Mouse (Mus musculus) lung, embryonic 15.5 days (tissue): ENCODE results near the gene Chgb. TPM values are rescaled to one million over a fixed set of nuclear protein-coding genes. Genes with fewer than 3 reads are reported as not detected.

ENCODE experiments used
- ATAC-seq: fragments of 200-750 bp; cut with Nextera tagmentation; 2 replicates; pipeline ENCODE4 v1.8.0; 2017; ENCODE audit warnings: moderate number of reproducible peaks, borderline replicate concordance; ENCODE audit not compliant: low FRiP score, low TSS enrichment; ENCODE audit errors: extremely low read depth
- H3K27ac ChIP-seq: fragments of 300-500 bp; sonication (generic); 2 replicates; pipeline ENCODE4 v1.5.1; 2015; ENCODE audit warnings: moderate library complexity, mild to moderate bottlenecking, inconsistent platforms
- H3K27me3 ChIP-seq: fragments of 300-500 bp; sonication (generic); 2 replicates; pipeline ENCODE4 v1.6.1; 2015; ENCODE audit warnings: inconsistent platforms
- H3K36me3 ChIP-seq: fragments of 300-500 bp; sonication (generic); 2 replicates; pipeline ENCODE4 v1.6.1; 2015; ENCODE audit warnings: inconsistent platforms
- H3K4me1 ChIP-seq: fragments of 300-500 bp; sonication (generic); 2 replicates; pipeline ENCODE4 v1.6.1; 2015; ENCODE audit warnings: inconsistent platforms
- H3K4me2 ChIP-seq: fragments of 300-500 bp; sonication (generic); 2 replicates; pipeline ENCODE4 v1.6.1; 2015; ENCODE audit warnings: inconsistent platforms, mild to moderate bottlenecking, moderate library complexity
- H3K4me3 ChIP-seq: fragments of 300-500 bp; sonication (generic); 2 replicates; pipeline ENCODE4 v1.5.1; 2015; ENCODE audit warnings: mild to moderate bottlenecking, inconsistent platforms
- H3K9ac ChIP-seq: fragments of 300-500 bp; sonication (generic); 2 replicates; pipeline ENCODE4 v1.6.1; 2015; ENCODE audit warnings: inconsistent platforms
- H3K9me3 ChIP-seq: fragments of 300-500 bp; sonication (generic); 2 replicates; pipeline ENCODE4 v1.6.1; 2016; ENCODE audit warnings: inconsistent platforms
- WGBS: fragments of 180-500 bp; shearing (Covaris S2); methylation state at CpG from one replicate; pipeline ENCODE4 v1.1.7; 2015; 5-methylcytosine and 5-hydroxymethylcytosine counted together
- polyA plus RNA-seq: library from polyadenylated mRNA; unstranded; fragments of >200 nt; fragmentation: Nextera tagmentation; extraction: Ambion mirVana; gene quantifications from 2 replicates; pipeline ENCODE4 v1.2.1, GENCODE M21; 2015

The Chgb gene
- 0.52 and 1.4 TPM in 2 replicates for polyA plus RNA-seq

DNA sequence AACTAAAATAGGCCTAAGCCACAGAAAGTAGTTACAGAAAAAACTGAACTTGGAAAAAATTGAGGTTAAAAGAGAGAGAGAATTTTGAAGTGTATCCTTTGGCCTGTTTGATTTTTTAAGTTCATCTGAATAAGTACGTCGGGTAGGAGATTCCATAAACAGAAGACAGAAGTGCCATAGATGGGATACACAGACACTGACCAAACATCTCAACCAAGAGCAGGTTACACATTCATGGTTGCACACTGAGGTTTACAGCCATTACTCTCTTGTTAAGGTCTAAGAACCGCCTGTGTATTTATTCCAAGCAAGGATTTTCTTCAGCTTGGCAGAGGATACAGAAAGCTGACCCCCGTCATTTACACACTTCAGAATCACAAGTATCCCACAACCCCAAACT lies at the start of gene Chgb:
Gene Chgb (plus strand): TSS at position 301 of the 400 bp plus-strand sequence.
- Histone ChIP-seq H3K9me3 (no peaks in the 10 kb centered on the region), H3K27ac (no peak within 1 kb of the TSS), H3K27me3 (peaks cover 7% of the 10 kb centered on the region), H3K9ac (no peak within 1 kb of the TSS), H3K4me3 (peak within 1 kb of the TSS; percentile 37), H3K36me3 (no peaks in the 10 kb centered on the region), H3K4me1 (peaks cover 5% of the 10 kb centered on the region), H3K4me2 (peak within 1 kb of the TSS; percentile 73)
- no peak for ATAC-seq
- 8% methylated on average over 4 of the region's 4 CpGs for WGBS

DNA sequence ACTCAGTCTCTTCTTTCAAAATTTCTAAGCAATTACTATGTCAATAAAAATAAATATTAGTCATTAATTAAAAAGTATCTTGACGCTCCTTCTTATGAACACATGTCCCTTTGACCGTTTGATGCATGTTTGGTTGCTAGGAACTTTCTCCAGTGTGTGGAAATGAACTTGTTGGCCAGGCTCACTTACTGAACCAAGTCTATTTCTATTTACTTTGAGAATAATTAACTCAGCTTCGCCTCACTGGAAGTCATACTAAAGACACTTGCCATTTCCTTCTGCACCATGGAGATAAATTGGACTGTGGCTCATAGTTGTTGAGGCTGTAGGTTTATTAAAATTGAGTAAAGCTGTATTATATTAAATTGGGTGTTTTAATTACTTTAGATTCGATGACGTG lies 48.1 kb upstream of the Chgb start:
- no peak for ATAC-seq
- 64% methylated on average over 5 of the region's 5 CpGs for WGBS
- no peak overlapping the region for H3K27ac ChIP-seq

DNA sequence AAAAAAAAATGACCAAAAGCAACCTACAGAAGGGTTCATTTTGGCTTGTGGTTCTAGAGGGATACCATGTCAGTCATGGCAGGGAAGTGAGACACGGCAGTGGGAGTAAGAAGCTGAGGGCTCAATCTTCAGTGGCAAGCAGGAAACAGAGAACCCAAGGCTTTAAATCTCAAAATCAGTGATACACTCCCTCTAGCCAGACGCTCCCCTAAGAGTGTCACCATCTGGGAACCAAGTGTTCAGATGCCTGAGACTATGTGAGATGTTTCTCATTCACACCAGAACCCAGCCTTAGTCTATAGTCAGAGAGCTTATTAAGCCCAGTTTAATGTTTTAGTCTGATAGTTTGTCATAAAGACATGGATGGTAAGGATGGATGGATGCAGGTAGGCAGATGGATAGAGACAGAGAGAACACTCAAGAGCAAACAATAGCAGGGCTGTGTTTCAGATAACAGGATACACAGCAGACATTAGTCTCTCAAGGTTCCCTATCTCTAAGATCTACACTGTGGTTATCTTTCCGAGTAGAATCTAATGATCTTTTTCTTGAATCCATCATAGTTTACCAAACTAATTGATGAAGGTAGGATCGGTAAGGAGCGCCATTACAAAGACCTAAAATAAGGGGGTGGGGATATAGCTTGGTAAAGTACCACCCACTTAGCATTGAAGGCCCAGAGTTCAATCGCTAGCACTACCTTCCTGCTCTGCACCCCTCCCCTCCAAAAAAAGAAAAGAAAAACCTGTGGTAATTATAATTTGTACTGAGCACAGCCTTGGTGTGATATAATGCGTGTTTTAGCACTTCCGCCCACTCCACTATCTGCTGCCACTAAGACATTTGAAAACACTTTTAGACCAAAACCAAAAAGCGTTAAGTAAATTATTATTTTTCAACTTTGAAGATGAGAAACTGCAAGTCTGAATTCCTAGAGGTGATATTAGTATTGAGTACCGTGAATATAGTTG lies 47.2 kb upstream of the Chgb start:
- no peaks in the 10 kb centered on the region for H3K9me3 ChIP-seq
- H3K27me3 ChIP-seq = no peaks in the 10 kb centered on the region
- H3K27ac ChIP-seq = no peak overlapping the region
- ATAC-seq = no peak
- 85% methylated on average over 10 of the region's 10 CpGs for WGBS
- H3K4me2 ChIP-seq = no peak overlapping the region
- no peaks in the 10 kb centered on the region for H3K36me3 ChIP-seq
- no peaks in the 10 kb centered on the region for H3K4me1 ChIP-seq
- no peak overlapping the region for H3K9ac ChIP-seq
- H3K4me3 ChIP-seq = no peak overlapping the region

More for the DNA sequence above, 48.1 kb upstream of the Chgb start:
- H3K9ac ChIP-seq = no peak overlapping the region
- no peaks in the 10 kb centered on the region for H3K4me1 ChIP-seq
- no peak overlapping the region for H3K4me3 ChIP-seq
- H3K9me3 ChIP-seq = no peaks in the 10 kb centered on the region
- no peak overlapping the region for H3K4me2 ChIP-seq
- no peaks in the 10 kb centered on the region for H3K36me3 ChIP-seq
- H3K27me3 ChIP-seq = no peaks in the 10 kb centered on the region

DNA sequence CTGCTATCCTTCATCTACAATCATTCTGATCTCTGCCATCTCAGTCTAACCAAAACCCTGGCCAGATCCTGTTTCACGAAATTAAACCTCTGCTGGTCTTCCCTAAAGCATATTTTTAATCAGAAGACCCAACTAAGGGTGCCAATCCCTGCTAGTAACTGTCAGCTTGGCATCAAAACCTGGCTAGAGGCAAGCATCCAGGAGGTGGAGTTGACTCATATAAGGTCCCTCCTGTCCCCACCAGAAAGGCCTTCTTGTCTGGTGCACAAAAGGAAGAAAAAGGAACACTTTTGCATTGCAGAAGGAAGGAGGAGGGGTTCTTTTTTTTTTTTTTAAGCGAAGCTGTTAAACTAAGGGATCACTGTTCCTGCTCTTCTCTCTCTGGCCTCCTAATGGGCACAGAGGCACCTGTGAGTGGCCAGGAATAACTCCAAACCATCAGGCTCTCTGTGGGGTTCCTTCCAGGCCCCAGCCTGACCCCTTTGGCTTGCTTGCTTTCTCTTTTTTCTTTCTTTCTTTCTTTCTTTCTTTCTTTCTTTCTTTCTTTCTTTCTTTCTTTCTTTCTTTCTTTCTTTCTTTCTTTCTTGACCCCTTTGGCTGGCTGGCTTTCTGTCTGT lies 42.2 kb upstream of the Chgb start:
- Histone ChIP-seq H3K27ac (no peak overlapping the region), H3K9ac (no peak overlapping the region)

DNA sequence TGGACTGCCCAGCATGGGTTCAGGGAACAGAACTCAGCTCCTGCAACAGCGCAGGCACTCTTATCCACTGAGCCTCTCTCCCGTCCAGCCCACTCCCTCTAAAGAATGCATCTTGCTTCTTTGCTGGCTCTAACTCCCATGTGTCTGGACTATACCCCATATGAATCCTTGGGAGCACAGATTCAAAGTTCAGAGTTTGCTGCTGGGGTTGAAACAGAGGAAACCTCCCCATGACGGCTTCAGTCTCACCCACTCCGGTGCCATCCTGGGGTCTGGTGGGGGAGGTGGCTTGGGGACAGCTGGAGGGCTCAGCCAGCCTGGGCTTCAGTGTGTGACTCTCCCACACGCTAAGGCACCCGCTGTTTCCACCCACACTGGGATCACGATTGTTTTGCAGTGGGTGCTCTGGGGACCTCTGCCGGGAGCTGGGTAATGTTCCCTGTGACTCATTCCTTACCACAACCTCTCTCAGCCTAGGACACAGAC lies 39.2 kb upstream of the Chgb start:
- Histone ChIP-seq H3K27ac (no peak overlapping the region), H3K9ac (no peak overlapping the region), H3K4me3 (no peak overlapping the region), H3K9me3 (no peaks in the 10 kb centered on the region), H3K4me2 (no peak overlapping the region), H3K36me3 (no peaks in the 10 kb centered on the region), H3K27me3 (no peaks in the 10 kb centered on the region), H3K4me1 (no peaks in the 10 kb centered on the region)
- ATAC-seq = no peak
- WGBS = 64% methylated on average over 8 of the region's 8 CpGs

More for the DNA sequence above, 42.2 kb upstream of the Chgb start:
- Histone ChIP-seq H3K4me3 (no peak overlapping the region), H3K27me3 (no peaks in the 10 kb centered on the region), H3K4me2 (no peak overlapping the region), H3K4me1 (no peaks in the 10 kb centered on the region), H3K36me3 (no peaks in the 10 kb centered on the region), H3K9me3 (no peaks in the 10 kb centered on the region)
- WGBS = 42% methylated on average over 2 of the region's 2 CpGs
- ATAC-seq = no peak

DNA sequence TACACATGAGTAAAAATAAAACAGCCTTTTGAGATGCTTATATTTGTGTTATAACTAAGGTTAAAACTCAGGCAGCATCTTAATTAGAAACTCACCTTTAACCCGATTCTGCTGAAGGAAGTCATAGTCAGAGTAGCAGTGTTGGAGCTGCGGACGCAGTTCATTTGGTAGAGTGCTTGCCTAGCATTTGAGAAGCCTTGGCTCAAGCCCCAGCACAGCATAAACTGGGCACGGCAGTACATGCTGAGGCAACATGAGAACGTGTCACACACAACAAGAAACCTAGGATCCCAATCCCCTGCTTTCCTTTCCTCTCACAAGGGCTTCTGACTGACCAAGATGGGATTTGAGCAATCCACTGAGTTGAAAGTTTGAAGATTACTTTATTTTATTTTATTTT lies 36.2 kb upstream of the Chgb start:
- Histone ChIP-seq H3K27ac (no peak overlapping the region), H3K4me1 (no peaks in the 10 kb centered on the region), H3K4me2 (no peak overlapping the region), H3K27me3 (no peaks in the 10 kb centered on the region), H3K4me3 (no peak overlapping the region), H3K36me3 (no peaks in the 10 kb centered on the region), H3K9me3 (no peaks in the 10 kb centered on the region), H3K9ac (no peak overlapping the region)
- ATAC-seq = no peak
- 89% methylated on average over 5 of the region's 5 CpGs for WGBS

DNA sequence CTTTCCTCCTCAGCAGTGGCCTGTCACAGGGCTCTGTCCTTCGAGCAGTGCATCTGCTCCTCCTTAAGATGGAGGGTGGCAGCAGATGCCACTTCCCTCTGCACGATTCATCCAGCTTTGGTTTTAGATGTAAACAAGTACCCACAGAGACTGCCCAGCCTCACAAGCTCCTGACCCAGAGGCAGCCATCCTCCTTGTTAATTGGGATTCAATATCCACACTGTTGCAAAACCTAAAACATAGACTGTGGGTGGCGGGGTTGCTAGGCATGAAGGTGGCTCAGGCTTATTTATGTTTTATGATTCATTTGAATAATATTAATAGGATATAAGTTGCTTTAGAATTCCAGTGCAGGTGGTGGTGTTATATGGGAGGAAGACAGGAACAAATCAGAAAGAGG lies 35.0 kb upstream of the Chgb start:
- Histone ChIP-seq H3K4me1 (no peaks in the 10 kb centered on the region), H3K27ac (no peak overlapping the region), H3K4me3 (no peak overlapping the region), H3K9me3 (no peaks in the 10 kb centered on the region), H3K27me3 (no peaks in the 10 kb centered on the region), H3K36me3 (no peaks in the 10 kb centered on the region), H3K9ac (no peak overlapping the region), H3K4me2 (no peak overlapping the region)
- no peak for ATAC-seq
- 75% methylated on average over 3 of the region's 3 CpGs for WGBS

DNA sequence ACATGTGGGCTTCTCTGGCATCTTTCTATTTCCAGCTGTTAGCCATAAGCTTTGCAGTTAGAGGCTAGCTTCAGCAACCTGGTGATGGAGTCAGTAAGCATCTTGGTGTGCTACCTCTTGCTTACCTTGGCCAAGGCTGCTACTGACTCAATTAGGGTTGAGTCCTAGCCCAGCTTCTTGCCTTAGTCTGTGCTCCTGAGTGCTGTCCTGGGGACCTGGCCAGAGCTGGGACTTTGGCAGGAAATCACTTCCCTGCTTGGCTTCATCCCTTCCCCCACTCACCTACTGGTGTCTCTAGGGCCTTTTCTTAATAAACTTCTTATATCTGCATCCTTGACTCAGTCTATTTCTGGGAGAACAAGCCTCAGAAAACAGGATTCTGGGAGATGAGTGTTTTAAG lies 30.4 kb upstream of the Chgb start:
- Histone ChIP-seq H3K4me1 (no peaks in the 10 kb centered on the region), H3K27me3 (no peaks in the 10 kb centered on the region), H3K4me2 (no peak overlapping the region), H3K27ac (no peak overlapping the region), H3K9me3 (no peaks in the 10 kb centered on the region), H3K9ac (no peak overlapping the region), H3K4me3 (no peak overlapping the region), H3K36me3 (no peaks in the 10 kb centered on the region)
- no peak for ATAC-seq

DNA sequence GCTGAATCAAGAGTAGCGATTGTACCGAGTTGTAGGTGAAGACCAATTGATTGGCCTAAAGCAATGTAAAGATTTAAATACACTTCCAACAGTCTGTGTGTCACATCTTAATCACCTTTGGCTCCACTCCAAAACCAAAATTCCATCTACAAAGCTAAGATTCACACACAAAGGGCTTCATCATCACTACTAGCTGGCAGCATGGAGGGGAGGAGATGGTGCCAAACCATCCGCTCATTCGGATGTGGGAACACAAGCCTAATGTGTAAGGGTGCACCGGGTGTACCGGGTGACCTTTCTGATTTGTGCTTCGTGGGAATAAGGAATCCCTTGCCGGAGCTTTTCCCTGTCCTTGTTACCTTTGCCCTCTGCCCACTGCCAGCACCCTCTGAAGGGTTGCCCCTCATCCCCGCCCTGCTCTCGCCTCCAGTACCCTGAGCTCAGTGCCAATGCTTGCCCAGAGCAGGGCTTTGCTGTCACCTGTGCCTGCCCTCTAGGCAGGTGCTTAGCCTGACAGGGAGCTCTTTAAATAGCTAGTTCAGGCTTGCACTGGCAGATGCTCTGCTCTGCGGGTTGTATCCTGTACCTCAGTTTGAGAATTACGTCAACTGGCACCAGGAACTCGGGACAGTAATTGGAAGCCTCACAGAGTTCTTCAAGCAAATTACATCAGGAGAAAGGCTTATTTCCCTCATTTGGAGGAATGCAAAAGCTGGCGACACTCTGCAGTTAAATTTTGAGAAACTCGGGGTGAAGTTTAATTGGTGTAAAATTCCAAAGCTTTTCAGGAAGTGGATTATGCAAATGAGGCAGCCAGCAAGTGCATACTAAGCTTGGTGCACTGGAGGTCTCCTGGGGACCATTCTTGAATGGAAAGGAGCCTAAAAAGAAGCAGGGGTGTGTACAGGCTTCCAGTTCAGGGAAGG lies 29.7 kb upstream of the Chgb start:
- H3K4me1 ChIP-seq = no peaks in the 10 kb centered on the region
- H3K27ac ChIP-seq = no peak overlapping the region
- H3K36me3 ChIP-seq = no peaks in the 10 kb centered on the region
- H3K9me3 ChIP-seq = no peaks in the 10 kb centered on the region
- no peak for ATAC-seq
- H3K4me2 ChIP-seq = no peak overlapping the region
- WGBS = 71% methylated on average over 15 of the region's 15 CpGs
- no peak overlapping the region for H3K4me3 ChIP-seq
- H3K9ac ChIP-seq = no peak overlapping the region
- no peaks in the 10 kb centered on the region for H3K27me3 ChIP-seq

DNA sequence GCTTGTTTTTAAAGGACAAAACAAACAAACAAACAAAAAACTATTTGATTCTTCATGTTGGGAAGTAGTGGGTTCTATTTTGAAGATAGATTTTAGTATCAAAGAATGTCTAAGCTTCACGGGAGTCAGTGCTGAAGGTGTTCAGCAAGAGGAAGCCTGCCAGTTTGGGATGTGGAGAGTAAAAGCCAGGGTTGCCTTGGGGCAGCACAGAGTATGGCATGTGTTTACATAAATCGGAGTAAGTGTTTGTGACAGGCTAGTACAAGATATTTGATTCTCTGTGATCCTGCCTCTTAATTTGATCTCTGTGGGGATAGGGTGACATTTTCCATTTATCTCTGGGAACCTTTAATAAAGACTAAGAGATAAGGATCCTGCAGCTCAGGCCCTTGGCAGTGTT lies 28.7 kb upstream of the Chgb start:
- WGBS = 28% methylated on average over 2 of the region's 2 CpGs
- no peak overlapping the region for H3K27ac ChIP-seq
- H3K27me3 ChIP-seq = no peaks in the 10 kb centered on the region
- no peak for ATAC-seq
- H3K4me3 ChIP-seq = no peak overlapping the region
- H3K4me2 ChIP-seq = no peak overlapping the region
- no peaks in the 10 kb centered on the region for H3K9me3 ChIP-seq
- H3K4me1 ChIP-seq = no peaks in the 10 kb centered on the region
- no peak overlapping the region for H3K9ac ChIP-seq
- H3K36me3 ChIP-seq = no peaks in the 10 kb centered on the region

DNA sequence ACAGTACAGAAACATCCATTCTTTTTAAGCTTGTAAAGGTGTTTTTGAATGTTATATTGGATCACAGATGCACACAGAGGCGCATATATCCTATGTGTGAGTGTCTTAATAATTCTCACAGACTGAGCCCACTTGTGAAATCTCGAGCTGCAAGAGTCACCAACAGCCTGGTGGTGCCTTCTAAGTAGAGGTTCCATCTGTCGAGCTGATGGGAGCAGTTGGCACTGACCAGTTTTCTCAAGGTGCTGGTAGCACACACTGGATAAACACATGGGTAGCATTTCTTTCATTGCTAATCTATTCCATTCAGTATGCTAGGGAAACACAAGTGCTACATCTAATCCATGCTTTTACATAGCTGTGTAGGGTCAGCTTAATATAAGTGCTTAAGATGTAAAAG lies 27.9 kb upstream of the Chgb start:
- no peak for ATAC-seq
- H3K4me2 ChIP-seq = no peak overlapping the region
- no peaks in the 10 kb centered on the region for H3K36me3 ChIP-seq
- H3K4me1 ChIP-seq = no peaks in the 10 kb centered on the region
- H3K9me3 ChIP-seq = no peaks in the 10 kb centered on the region
- H3K27me3 ChIP-seq = no peaks in the 10 kb centered on the region
- no peak overlapping the region for H3K4me3 ChIP-seq
- no peak overlapping the region for H3K9ac ChIP-seq
- 82% methylated on average over 3 of the region's 3 CpGs for WGBS
- H3K27ac ChIP-seq = no peak overlapping the region
